Mouse (Mus musculus): ENCODE results near the gene Cox6b1. TPM values are rescaled to one million over a fixed set of nuclear protein-coding genes. Genes with fewer than 3 reads are reported as not detected.
A peak's percentile ranks its signal among the peaks of the same experiment; 100 is the strongest.

Cox6b1 gene
- total RNA-seq (2012; rRNA removed) (432 and 456 TPM in 2 replicates), total RNA-seq (2014; rRNA removed) (776 and 802 TPM in 2 replicates), polyA plus RNA-seq (2012; ENCODE audit: insufficient read length, low read depth) (581 and 625 TPM in 2 replicates)

DNA sequence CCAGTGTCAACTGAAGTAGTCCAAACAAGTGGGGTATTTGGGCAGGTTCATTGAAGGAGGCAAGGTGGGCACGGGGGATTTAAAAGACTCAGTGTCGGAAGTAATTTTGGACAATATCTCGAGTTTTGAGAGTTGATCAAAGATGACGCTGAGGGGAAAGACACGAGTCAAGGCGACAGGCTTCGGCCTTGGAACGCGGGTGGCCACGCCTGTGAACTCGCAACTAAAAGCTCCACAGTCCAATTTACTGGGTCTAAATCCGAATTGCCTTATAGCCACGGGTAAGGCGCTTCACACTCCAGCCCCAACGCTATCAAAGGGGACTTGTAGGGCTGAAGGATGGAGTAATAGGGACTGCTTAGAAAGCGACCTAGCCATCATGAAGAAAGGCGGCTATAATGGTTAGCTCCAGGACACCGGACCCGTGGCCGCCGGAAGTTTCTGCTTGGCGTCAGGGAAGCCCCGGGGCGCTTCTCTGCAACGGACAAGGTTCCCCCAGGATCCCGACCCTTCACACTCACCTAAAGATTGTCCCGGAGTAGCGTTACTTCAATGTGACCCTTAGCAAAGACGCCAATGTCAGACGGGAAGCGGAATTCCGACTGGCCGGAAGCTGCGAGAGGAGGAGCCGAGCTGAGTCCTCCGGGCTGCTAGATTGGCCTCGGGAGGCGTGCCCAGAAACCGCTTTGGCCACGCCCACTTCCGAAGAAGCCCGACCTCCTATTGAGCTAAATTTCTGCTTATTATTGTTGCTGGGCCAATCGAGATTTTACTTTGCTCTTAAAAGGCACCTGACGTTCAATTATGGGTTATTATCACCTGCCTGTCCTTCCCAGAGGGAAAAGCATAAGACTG is at the start of gene Cox6b1:
TSS of gene Cox6b1 (minus strand) at position 622 of the 855 bp plus-strand sequence.
- Histone ChIP-seq H3K9me3 (replicated peaks; ENCODE audit: low read length) (no peaks in the 10 kb centered on the region), H3K79me2 (replicated peaks; ENCODE audit: control insufficient read depth, extremely low read depth, insufficient read depth, poor library complexity, severe bottlenecking) (peaks cover 30% of the 10 kb centered on the region), H3K4me3 (replicated peaks in 1 of 3; ENCODE audit: low read depth in 2 of 3, low read length in 2 of 3, poor library complexity in 1 of 3) (peak within 1 kb of the TSS; percentile 66 to 99 (median 70)), H3K4me1 (ENCODE audit: control insufficient read depth in 1 of 2, insufficient read depth in 2 of 2) (peaks cover 16 to 35% of the 10 kb centered on the region in 2 experiments), H3K36me3 (replicated peaks in 1 of 2; ENCODE audit: control insufficient read depth in 1 of 2, insufficient read depth in 1 of 2, low read length in 1 of 2) (peaks cover 22 to 38% of the 10 kb centered on the region in 2 experiments), H3K9ac (ENCODE audit: insufficient read depth, low read depth) (peak within 1 kb of the TSS; percentile 67), H3K27ac (ENCODE audit: insufficient read depth, low read depth) (no peak within 1 kb of the TSS), H3K4me2 (ENCODE audit: insufficient read depth, low read depth, poor library complexity, severe bottlenecking) (peak within 1 kb of the TSS; percentile 88), H3K27me3 (replicated peaks) (no peaks in the 10 kb centered on the region)
- in situ Hi-C loops (cut with MboI; ENCODE audit: low pct_ligation_motif_present, low pct_unique_long_range_greater_than_20kb, low sequenced_read_pairs): no loop called here
- peak; percentile 82 for TF ChIP-seq TBP (conservative IDR thresholded peaks at IDR 0.05; ENCODE audit: low read depth, low read length)
- no peak for TF ChIP-seq PAX5 (IDR thresholded peaks at IDR 0.05; ENCODE audit: low read length)
- TF ChIP-seq MAX (IDR thresholded peaks at IDR 0.05; ENCODE audit: low read length): 0 out of 2 replicates have a peak, but pooled peaks have one; percentile 7
- TF ChIP-seq ZC3H11A (IDR thresholded peaks at IDR 0.05; ENCODE audit: low read depth, low read length): no peak
- peak; percentile 66; the same call in 1 of the 2 replicates for TF ChIP-seq KAT2A (IDR thresholded peaks at IDR 0.05; ENCODE audit: insufficient replicate concordance, low read length)
- peak; percentile 82 for TF ChIP-seq NELFE (IDR thresholded peaks at IDR 0.05; ENCODE audit: low read depth, low read length)
- TF ChIP-seq MYC (IDR thresholded peaks at IDR 0.05; ENCODE audit: low read depth, low read length): 0 out of 2 replicates have a peak, but pooled peaks have one; percentile 36
- TF ChIP-seq POLR2A (IDR thresholded peaks at IDR 0.05; ENCODE audit: low read depth, low read length): peak; percentile 89
- TF ChIP-seq POLR2AphosphoS2 (IDR thresholded peaks at IDR 0.05; ENCODE audit: low read depth, low read length): no peak
- TF ChIP-seq ELF1 (IDR thresholded peaks at IDR 0.05; ENCODE audit: low read depth, low read length): peak; percentile 89
- TF ChIP-seq UBTF (IDR thresholded peaks at IDR 0.05; ENCODE audit: low read depth, low read length): no peak
- no peak for TF ChIP-seq RCOR1 (conservative IDR thresholded peaks at IDR 0.05; ENCODE audit: low read depth, low read length)
- TF ChIP-seq JUN (IDR thresholded peaks at IDR 0.05; ENCODE audit: insufficient read depth, low read depth, low read length): no peak
- TF ChIP-seq SMC3 (IDR thresholded peaks at IDR 0.05; ENCODE audit: low read depth, low read length): no peak
- TF ChIP-seq ETS1 (conservative IDR thresholded peaks at IDR 0.05; ENCODE audit: low read depth, low read length): no peak
- TF ChIP-seq RAD21 (IDR thresholded peaks at IDR 0.05; ENCODE audit: low read depth, low read length): no peak
- TF ChIP-seq CHD1 (IDR thresholded peaks at IDR 0.05; ENCODE audit: low read depth, low read length): no peak
- TF ChIP-seq HCFC1 (IDR thresholded peaks at IDR 0.05; ENCODE audit: low read depth, low read length): peak; percentile 88
- peak; percentile 73 for TF ChIP-seq SIN3A (IDR thresholded peaks at IDR 0.05; ENCODE audit: low read length)
- TF ChIP-seq MAFK (IDR thresholded peaks at IDR 0.05; ENCODE audit: insufficient replicate concordance, low read length): no peak
- TF ChIP-seq MEF2A (IDR thresholded peaks at IDR 0.05; ENCODE audit: borderline replicate concordance, low read depth, low read length): no peak
- TF ChIP-seq NRF1 (IDR thresholded peaks at IDR 0.05; ENCODE audit: low read depth, low read length): no peak
- TF ChIP-seq JUND (conservative IDR thresholded peaks at IDR 0.05; ENCODE audit: low read depth, low read length): no peak
- TF ChIP-seq USF2 (conservative IDR thresholded peaks at IDR 0.05; ENCODE audit: low read depth, low read length): no peak
- TF ChIP-seq MAZ (IDR thresholded peaks at IDR 0.05; ENCODE audit: low read depth, low read length): no peak
- TF ChIP-seq IRF4 (IDR thresholded peaks at IDR 0.05; ENCODE audit: low read depth, low read length): peak; percentile 25; the same call in 1 of the 2 replicates
- TF ChIP-seq CHD2 (IDR thresholded peaks at IDR 0.05; ENCODE audit: low read length): no peak
- peak; percentile 61 for TF ChIP-seq GABPA (IDR thresholded peaks at IDR 0.05; ENCODE audit: insufficient replicate concordance, low read depth, low read length)
- TF ChIP-seq E2F4 (IDR thresholded peaks at IDR 0.05; ENCODE audit: insufficient replicate concordance, low read depth, low read length): no peak
- TF ChIP-seq ZNF384 (IDR thresholded peaks at IDR 0.05; ENCODE audit: low read depth, low read length): no peak
- no peak for TF ChIP-seq CTCF (conservative IDR thresholded peaks at IDR 0.05 in 1 of 2, IDR thresholded peaks at IDR 0.05 in 1 of 2; ENCODE audit: low read depth in 2 of 2, low read length in 2 of 2)
- TF ChIP-seq MXI1 (IDR thresholded peaks at IDR 0.05; ENCODE audit: low read depth, low read length): peak; percentile 52; the same call in 1 of the 2 replicates
- no peak for TF ChIP-seq ZMIZ1 (IDR thresholded peaks at IDR 0.05; ENCODE audit: low read depth, low read length)
- TF ChIP-seq ZKSCAN1 (IDR thresholded peaks at IDR 0.05; ENCODE audit: borderline replicate concordance, low read depth, low read length): no peak
- TF ChIP-seq TCF12 (IDR thresholded peaks at IDR 0.05; ENCODE audit: low read depth, low read length): peak; percentile 74
- TF ChIP-seq USF1 (IDR thresholded peaks at IDR 0.05; ENCODE audit: low read depth, low read length): no peak
- no peak for TF ChIP-seq BHLHE40 (IDR thresholded peaks at IDR 0.05; ENCODE audit: low read depth, low read length)
- TF ChIP-seq EP300 (IDR thresholded peaks at IDR 0.05; ENCODE audit: low read length): no peak
- DNase-seq (ENCODE audit: extremely low read depth): peak; percentile 94
- dilution Hi-C loops (cut with MboI; ENCODE audit: extremely low pct_ligation_motif_present, extremely low pct_unique_long_range_greater_than_20kb, low sequenced_read_pairs): no loop called here
